8 mouse cellular contexts compared by ENCODE assay signal in genomic region chr17:24649581-24650069, GRCm38 (mm10). TPM values are rescaled to one million over a fixed set of nuclear protein-coding genes. Genes with fewer than 3 reads are reported as not detected.
DNase-seq lines count a peak whose midpoint lies in the region; ATAC-seq and TF ChIP-seq lines count a peak whose summit lies in the region.

No protein-coding gene starts in this region.

- peak; percentile 29; the same call in 1 of the 2 replicates for ATAC-seq in lung, embryonic 15.5 days (ENCODE audit: borderline replicate concordance, extremely low read depth, low FRiP score, low TSS enrichment)
- peak; percentile 16; the same call in 1 of the 2 replicates for ATAC-seq in stomach, embryonic 14.5 days (ENCODE audit: insufficient number of reproducible peaks, insufficient read depth, low FRiP score, low read depth)

- H3K27me3 ChIP-seq in kidney, adult 2 months (replicated peaks; ENCODE audit: control insufficient read depth, insufficient read depth, low read length) = no peaks in the 10 kb centered on the region
- no peaks in the 10 kb centered on the region for H3K27me3 ChIP-seq in lung, embryonic 15.5 days
- H3K27me3 ChIP-seq in stomach, embryonic 14.5 days (ENCODE audit: control insufficient read depth, insufficient read depth, low read length) = no peaks in the 10 kb centered on the region

- H3K27ac ChIP-seq in kidney, adult 2 months (ENCODE audit: insufficient read depth, low read depth, low read length) = peak overlapping the region; percentile 91
- H3K27ac ChIP-seq in lung, embryonic 15.5 days = peak overlapping the region; percentile 76
- H3K27ac ChIP-seq in stomach, embryonic 14.5 days (ENCODE audit: low read length) = peak overlapping the region; percentile 55; the same call in 1 of the 2 replicates

- no peak for TF ChIP-seq POLR2A in kidney, adult 2 months (IDR thresholded peaks at IDR 0.05; ENCODE audit: low read depth, low read length)

- peak overlapping the region; percentile 91 for H3K4me3 ChIP-seq in kidney, adult 2 months (ENCODE audit: insufficient read depth, low read depth, low read length)
- peak overlapping the region; percentile 88 for H3K4me3 ChIP-seq in lung, embryonic 15.5 days
- peak overlapping the region; percentile 72 for H3K4me3 ChIP-seq in stomach, embryonic 14.5 days (ENCODE audit: low read depth, low read length)

- TF ChIP-seq CTCF in kidney, adult 2 months (conservative IDR thresholded peaks at IDR 0.05; ENCODE audit: insufficient read depth, insufficient read length, low read depth, low read length) = no peak

- no peaks in the 10 kb centered on the region for H3K9me3 ChIP-seq in lung, embryonic 15.5 days
- no peaks in the 10 kb centered on the region for H3K9me3 ChIP-seq in stomach, embryonic 14.5 days (ENCODE audit: control insufficient read depth, low read depth, low read length)

- H3K4me1 ChIP-seq in kidney, adult 2 months (ENCODE audit: control insufficient read depth, insufficient read depth, low read length) = peaks cover 8% of the 10 kb centered on the region; the same call in 1 of the 2 replicates
- H3K4me1 ChIP-seq in lung, embryonic 15.5 days = peaks cover 51% of the 10 kb centered on the region
- H3K4me1 ChIP-seq in stomach, embryonic 14.5 days (ENCODE audit: control insufficient read depth, insufficient read depth, low read length) = peaks cover 22% of the 10 kb centered on the region

- DNase-seq in right cerebral cortex, postnatal 4 days = peak; percentile 30
- DNase-seq in right cerebral cortex, postnatal 10 days (ENCODE audit: low spot score in 2 of 2) = no peak
- DNase-seq in brain, adult 2 months (ENCODE audit: low read depth, low spot score) = peak; percentile 72
- peak; percentile 78 to 84 for DNase-seq in heart, adult 18-20 months
- DNase-seq in kidney, adult 2 months = peak; percentile 73
- no peak for DNase-seq in right cerebral cortex, postnatal 36 days (ENCODE audit: low spot score in 2 of 2)

- H3K4me2 ChIP-seq in lung, embryonic 15.5 days = peak overlapping the region; percentile 98
- H3K4me2 ChIP-seq in stomach, embryonic 14.5 days (replicated peaks; ENCODE audit: low read depth, low read length) = peak overlapping the region; percentile 97

- H3K36me3 ChIP-seq in kidney, adult 2 months (ENCODE audit: control insufficient read depth, insufficient read depth, low read length) = no peaks in the 10 kb centered on the region
- H3K36me3 ChIP-seq in lung, embryonic 15.5 days = no peaks in the 10 kb centered on the region
- H3K36me3 ChIP-seq in stomach, embryonic 14.5 days (ENCODE audit: control insufficient read depth, insufficient read depth, low read length) = peaks cover 3% of the 10 kb centered on the region; the same call in 1 of the 2 replicates

- peak overlapping the region; percentile 90 for H3K9ac ChIP-seq in lung, embryonic 15.5 days
- peak overlapping the region; percentile 74 for H3K9ac ChIP-seq in stomach, embryonic 14.5 days (replicated peaks; ENCODE audit: low read depth, low read length)

- WGBS in kidney, adult 2 months = 1% methylated on average over 35 of the region's 35 CpGs
- WGBS in lung, embryonic 15.5 days = under 1% methylated on average over 35 of the region's 35 CpGs
- WGBS in stomach, embryonic 14.5 days = under 1% methylated on average over 35 of the region's 35 CpGs

RNA-seq across cellular contexts. Expression of gene Slc9a3r2, which starts 0.5 kb away (rescaled TPM):
- total RNA-seq in heart, adult 18-20 months (2021) = 100 to 1,000 TPM in 1 of 2 experiments, 10 to 100 TPM in 1; 88.2 to 103 TPM
- 111 and 123 TPM in 2 replicates for polyA plus RNA-seq in kidney, adult 2 months (2012; rRNA removed)
- polyA plus RNA-seq in lung, embryonic 15.5 days (2015; fragmentation: Nextera tagmentation; extraction: Ambion mirVana) = 87.3 and 92.4 TPM in 2 replicates
- 44.9 and 47.7 TPM in 2 replicates for polyA plus RNA-seq in stomach, embryonic 14.5 days (2014; fragmentation: Nextera tagmentation; extraction: Ambion mirVana)

RNA-seq across cellular contexts. Expression of gene Npw, which starts 8.6 kb away (rescaled TPM):
- not detected for total RNA-seq in heart, adult 18-20 months (2021)
- not detected in 2 replicates for polyA plus RNA-seq in kidney, adult 2 months (2012; rRNA removed)
- 2.1 and 2.3 TPM in 2 replicates for polyA plus RNA-seq in lung, embryonic 15.5 days (2015; fragmentation: Nextera tagmentation; extraction: Ambion mirVana)
- polyA plus RNA-seq in stomach, embryonic 14.5 days (2014; fragmentation: Nextera tagmentation; extraction: Ambion mirVana) = 0.42 and 0.90 TPM in 2 replicates

RNA-seq across cellular contexts. Expression of gene Nthl1, which starts 17.1 kb away (rescaled TPM):
- 1 to 10 TPM; 2.6 to 3.1 TPM for total RNA-seq in heart, adult 18-20 months (2021)
- 13.6 and 15.8 TPM in 2 replicates for polyA plus RNA-seq in kidney, adult 2 months (2012; rRNA removed)
- polyA plus RNA-seq in lung, embryonic 15.5 days (2015; fragmentation: Nextera tagmentation; extraction: Ambion mirVana) = 17.2 and 19.6 TPM in 2 replicates
- 18.1 and 19.6 TPM in 2 replicates for polyA plus RNA-seq in stomach, embryonic 14.5 days (2014; fragmentation: Nextera tagmentation; extraction: Ambion mirVana)

RNA-seq across cellular contexts. Expression of gene Tsc2, which starts 17.2 kb away (rescaled TPM):
- total RNA-seq in heart, adult 18-20 months (2021) = 100 to 1,000 TPM; 104 to 108 TPM
- polyA plus RNA-seq in kidney, adult 2 months (2012; rRNA removed) = 152 and 174 TPM in 2 replicates
- 48.2 and 53.5 TPM in 2 replicates for polyA plus RNA-seq in lung, embryonic 15.5 days (2015; fragmentation: Nextera tagmentation; extraction: Ambion mirVana)
- 57.1 and 57.7 TPM in 2 replicates for polyA plus RNA-seq in stomach, embryonic 14.5 days (2014; fragmentation: Nextera tagmentation; extraction: Ambion mirVana)

RNA-seq across cellular contexts. Expression of gene Zfp598, which starts 19.9 kb away (rescaled TPM):
- total RNA-seq in heart, adult 18-20 months (2021) = 10 to 100 TPM; 16.4 to 17.2 TPM
- polyA plus RNA-seq in kidney, adult 2 months (2012; rRNA removed) = 44.3 and 57.6 TPM in 2 replicates
- 21.2 and 22.2 TPM in 2 replicates for polyA plus RNA-seq in lung, embryonic 15.5 days (2015; fragmentation: Nextera tagmentation; extraction: Ambion mirVana)
- polyA plus RNA-seq in stomach, embryonic 14.5 days (2014; fragmentation: Nextera tagmentation; extraction: Ambion mirVana) = 24.8 and 26.5 TPM in 2 replicates

Comparison
In these comparisons a context has a peak if more than half of its experiments do, and no peak if none do; other contexts are left out.
1. DNase-seq: peak in right cerebral cortex, postnatal 4 days (single experiment), brain, adult 2 months (single experiment), heart, adult 18-20 months (2 of 2) and kidney, adult 2 months (single experiment); none in right cerebral cortex, postnatal 10 days (0 of 2) and right cerebral cortex, postnatal 36 days (0 of 2).
2. Peak in every context shown above with its lines, with median percentiles within 50 percentile points of each other: H3K27ac ChIP-seq and H3K4me3 ChIP-seq.